Mouse (Mus musculus) heart, embryonic 16.5 days (tissue): ENCODE results near the gene Mylk. TPM values are rescaled to one million over a fixed set of nuclear protein-coding genes. Genes with fewer than 3 reads are reported as not detected.
A peak's percentile ranks its signal among the peaks of the same experiment; 100 is the strongest.

Experiments
- ATAC-seq: fragments of 200-750 bp; cut with Nextera tagmentation; replicated peaks from 2 replicates; pipeline ENCODE4 v1.8.0; 2017; ENCODE audit warnings: moderate number of reproducible peaks; ENCODE audit not compliant: insufficient read depth, low FRiP score; ENCODE audit errors: extremely low read depth
- H3K27ac ChIP-seq: fragments of 300-500 bp; sonication (generic); 2 replicates; pipeline ENCODE4 v1.5.1; 2014; ENCODE audit warnings: mild to moderate bottlenecking, low read length, control low read depth, moderate library complexity
- H3K27me3 ChIP-seq: fragments of 300-500 bp; sonication (generic); 2 replicates; pipeline ENCODE4 v1.6.1; 2014; ENCODE audit warnings: low read length, mixed read lengths; ENCODE audit not compliant: control insufficient read depth, insufficient read depth
- H3K36me3 ChIP-seq: fragments of 300-500 bp; sonication (generic); 2 replicates; pipeline ENCODE4 v1.6.1; 2014; ENCODE audit not compliant: control insufficient read depth, insufficient read depth
- H3K4me1 ChIP-seq: fragments of 300-500 bp; sonication (generic); 2 replicates; pipeline ENCODE4 v1.6.1; 2014; ENCODE audit warnings: low read length, mixed read lengths; ENCODE audit not compliant: control insufficient read depth, insufficient read depth
- H3K4me2 ChIP-seq: fragments of 300-500 bp; sonication (generic); 2 replicates; pipeline ENCODE4 v1.6.1; 2014; ENCODE audit warnings: low read depth, mild to moderate bottlenecking, control low read depth, low read length
- H3K4me3 ChIP-seq: fragments of 300-500 bp; sonication (generic); 2 replicates; pipeline ENCODE4 v1.5.1; 2014; ENCODE audit warnings: mild to moderate bottlenecking, control low read depth, low read length
- H3K9ac ChIP-seq: fragments of 300-500 bp; sonication (generic); 2 replicates; pipeline ENCODE4 v1.6.1; 2014; ENCODE audit warnings: low read length, control low read depth
- H3K9me3 ChIP-seq: fragments of 300-500 bp; sonication (generic); replicated peaks from 2 replicates; pipeline ENCODE4 v1.6.1; 2016; ENCODE audit warnings: low read length; ENCODE audit not compliant: control insufficient read depth
- WGBS: fragments of 180-500 bp; shearing (Covaris S2); extraction: QIAGEN DNeasy Blood & Tissue Kit; methylation state at CpG from one replicate; pipeline ENCODE4 v1.1.7; 2014; 5-methylcytosine and 5-hydroxymethylcytosine counted together
- polyA plus RNA-seq: library from polyadenylated mRNA; unstranded; fragments of >200 nt; fragmentation: Nextera tagmentation; extraction: Ambion mirVana; gene quantifications from 2 replicates; pipeline ENCODE4 v1.2.1, GENCODE M21; 2015

Gene Mylk
- polyA plus RNA-seq, 1 experiment from 2014 or later = 14.2 TPM

- Histone ChIP-seq H3K27ac (no peak overlapping the region), H3K9me3 (no peaks in the 10 kb centered on the region), H3K27me3 (no peaks in the 10 kb centered on the region), H3K4me1 (peaks cover 15% of the 10 kb centered on the region), H3K4me2 (no peak overlapping the region), H3K36me3 (no peaks in the 10 kb centered on the region), H3K9ac (no peak overlapping the region), H3K4me3 (no peak overlapping the region)
- WGBS = 53% methylated on average over 3 of the region's 3 CpGs
- ATAC-seq = no peak
Measured at GRCm38 (mm10) chr16:34941915-34942314, 196.9 kb downstream of the Mylk start.

DNA sequence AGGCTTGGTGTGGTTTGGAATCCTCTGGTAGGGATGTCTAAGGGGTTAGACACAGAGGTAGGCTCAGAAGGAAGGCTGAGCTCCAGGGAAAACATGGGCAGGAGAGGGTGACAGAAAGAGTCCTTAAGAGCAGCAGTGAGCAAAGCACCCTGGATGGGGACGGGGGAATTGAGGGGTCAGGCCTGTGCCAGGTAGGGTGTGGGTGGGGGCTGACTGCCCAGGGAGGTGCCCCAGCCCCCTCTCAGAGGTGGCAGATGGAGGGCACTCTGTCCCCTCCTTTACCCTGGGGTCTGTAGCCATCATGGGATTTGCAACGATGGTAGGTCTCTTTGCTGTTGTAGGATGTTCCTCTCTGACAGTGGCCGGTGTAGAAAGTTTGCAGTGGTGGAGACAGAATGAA, 201.3 kb downstream of the Mylk start:
- Histone ChIP-seq H3K27ac (no peak overlapping the region), H3K9ac (no peak overlapping the region), H3K4me2 (no peak overlapping the region), H3K4me3 (no peak overlapping the region), H3K9me3 (no peaks in the 10 kb centered on the region), H3K36me3 (no peaks in the 10 kb centered on the region), H3K4me1 (0 out of 2 replicates have a peak, but pooled peaks cover 6% of the 10 kb centered on the region), H3K27me3 (no peaks in the 10 kb centered on the region)
- 76% methylated on average over 3 of the region's 3 CpGs for WGBS
- ATAC-seq = no peak

DNA sequence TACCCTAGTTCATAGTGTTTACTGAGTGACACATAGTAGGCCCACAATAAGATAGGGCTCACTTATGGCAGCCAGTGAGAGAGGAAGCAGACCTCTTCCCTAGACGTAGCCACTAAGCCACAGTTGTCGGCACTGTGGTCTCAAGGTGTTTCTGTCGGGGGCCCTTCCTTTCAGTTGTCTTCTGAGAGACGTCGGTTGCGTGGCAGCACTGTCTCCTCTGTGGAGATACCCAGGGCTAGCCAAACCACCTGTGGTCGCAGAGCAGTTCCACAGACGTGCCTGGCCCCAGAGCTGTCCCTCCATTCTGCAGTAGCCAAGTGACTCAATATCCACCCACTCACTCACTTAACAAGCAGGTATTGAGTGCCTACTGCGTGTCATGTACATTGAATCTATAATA, 205.9 kb downstream of the Mylk start:
- peaks cover 16% of the 10 kb centered on the region for H3K4me1 ChIP-seq
- peaks cover 4% of the 10 kb centered on the region; the same call in 1 of the 2 replicates for H3K9me3 ChIP-seq
- no peak overlapping the region for H3K4me3 ChIP-seq
- H3K4me2 ChIP-seq = no peak overlapping the region
- ATAC-seq = no peak
- peaks cover 5% of the 10 kb centered on the region; the same call in 1 of the 2 replicates for H3K36me3 ChIP-seq
- H3K9ac ChIP-seq = no peak overlapping the region
- H3K27ac ChIP-seq = no peak overlapping the region
- no peaks in the 10 kb centered on the region for H3K27me3 ChIP-seq
- 79% methylated on average over 9 of the region's 9 CpGs for WGBS

DNA sequence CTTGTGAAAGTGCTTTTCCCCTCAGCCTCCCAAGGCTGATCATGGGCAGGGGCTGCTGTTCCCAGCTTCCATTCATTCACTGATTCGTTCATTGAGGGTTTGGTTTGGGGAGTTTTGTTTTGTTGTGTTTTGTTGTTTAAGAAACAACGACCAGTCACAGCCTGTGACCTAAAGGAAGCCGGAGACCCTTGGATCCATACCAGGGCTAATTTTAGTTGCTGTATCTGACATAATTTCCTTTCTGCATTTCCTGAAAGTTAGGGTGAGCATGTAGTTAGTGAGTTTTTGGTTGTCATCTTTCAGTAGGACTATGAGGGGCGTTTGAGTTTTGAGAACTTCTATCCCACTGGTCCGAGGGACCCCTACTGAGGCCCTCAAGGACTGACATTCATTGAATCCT, 207.2 kb downstream of the Mylk start:
- H3K27ac ChIP-seq = peak overlapping the region; percentile 74
- 44% methylated on average over 5 of the region's 5 CpGs for WGBS
- H3K4me2 ChIP-seq = no peak overlapping the region
- H3K9ac ChIP-seq = peak overlapping the region; percentile 1; the same call in 1 of the 2 replicates
- peaks cover 5% of the 10 kb centered on the region; the same call in 1 of the 2 replicates for H3K36me3 ChIP-seq
- H3K9me3 ChIP-seq = peaks cover 4% of the 10 kb centered on the region; the same call in 1 of the 2 replicates
- H3K27me3 ChIP-seq = no peaks in the 10 kb centered on the region
- peaks cover 13% of the 10 kb centered on the region for H3K4me1 ChIP-seq
- H3K4me3 ChIP-seq = no peak overlapping the region
- ATAC-seq = no peak

GRCm38 (mm10) chr16:34952798-34953197, 207.8 kb downstream of the Mylk start:
- H3K9ac ChIP-seq = peak overlapping the region; percentile 1; the same call in 1 of the 2 replicates
- no peak for ATAC-seq
- H3K4me2 ChIP-seq = no peak overlapping the region
- WGBS = 63% methylated on average over 3 of the region's 3 CpGs
- H3K9me3 ChIP-seq = peaks cover 4% of the 10 kb centered on the region; the same call in 1 of the 2 replicates
- H3K36me3 ChIP-seq = peaks cover 5% of the 10 kb centered on the region; the same call in 1 of the 2 replicates
- H3K27ac ChIP-seq = peak overlapping the region; percentile 69
- no peaks in the 10 kb centered on the region for H3K27me3 ChIP-seq
- H3K4me1 ChIP-seq = peaks cover 19% of the 10 kb centered on the region
- H3K4me3 ChIP-seq = no peak overlapping the region

- Histone ChIP-seq H3K27me3 (no peaks in the 10 kb centered on the region), H3K27ac (no peak overlapping the region), H3K4me2 (no peak overlapping the region), H3K9ac (no peak overlapping the region), H3K4me3 (no peak overlapping the region), H3K36me3 (peaks cover 5% of the 10 kb centered on the region; the same call in 1 of the 2 replicates), H3K9me3 (peaks cover 4% of the 10 kb centered on the region; the same call in 1 of the 2 replicates), H3K4me1 (peaks cover 26% of the 10 kb centered on the region)
- 85% methylated on average over 10 of the region's 10 CpGs for whole genome bisulfite sequencing
- no peak for ATAC-seq
Measured at GRCm38 (mm10) chr16:34953501-34953900, 208.5 kb downstream of the Mylk start.

GRCm38 (mm10) chr16:34957487-34958230, 212.6 kb downstream of the Mylk start:
- peak overlapping the region; percentile 93 for H3K27ac ChIP-seq
- H3K4me2 ChIP-seq = no peak overlapping the region
- H3K4me3 ChIP-seq = no peak overlapping the region
- 65% methylated on average over 8 of the region's 8 CpGs for WGBS
- no peak for ATAC-seq
- H3K4me1 ChIP-seq = peaks cover 55% of the 10 kb centered on the region
- H3K27me3 ChIP-seq = no peaks in the 10 kb centered on the region
- no peak overlapping the region for H3K9ac ChIP-seq
- peaks cover 5% of the 10 kb centered on the region; the same call in 1 of the 2 replicates for H3K36me3 ChIP-seq
- peaks cover 4% of the 10 kb centered on the region; the same call in 1 of the 2 replicates for H3K9me3 ChIP-seq

GRCm38 (mm10) chr16:34958667-34959066, 213.7 kb downstream of the Mylk start:
- WGBS = 9% methylated on average over 9 of the region's 9 CpGs
- Histone ChIP-seq H3K4me2 (peak overlapping the region; percentile 4; the same call in 1 of the 2 replicates), H3K4me1 (peaks cover 59% of the 10 kb centered on the region), H3K4me3 (no peak overlapping the region), H3K27me3 (no peaks in the 10 kb centered on the region), H3K27ac (peak overlapping the region; percentile 93), H3K9me3 (peaks cover 4% of the 10 kb centered on the region; the same call in 1 of the 2 replicates), H3K36me3 (peaks cover 5% of the 10 kb centered on the region; the same call in 1 of the 2 replicates), H3K9ac (0 out of 2 replicates have a peak overlapping the region, but pooled peaks have one; percentile 2)
- peak; percentile 93 for ATAC-seq

DNA sequence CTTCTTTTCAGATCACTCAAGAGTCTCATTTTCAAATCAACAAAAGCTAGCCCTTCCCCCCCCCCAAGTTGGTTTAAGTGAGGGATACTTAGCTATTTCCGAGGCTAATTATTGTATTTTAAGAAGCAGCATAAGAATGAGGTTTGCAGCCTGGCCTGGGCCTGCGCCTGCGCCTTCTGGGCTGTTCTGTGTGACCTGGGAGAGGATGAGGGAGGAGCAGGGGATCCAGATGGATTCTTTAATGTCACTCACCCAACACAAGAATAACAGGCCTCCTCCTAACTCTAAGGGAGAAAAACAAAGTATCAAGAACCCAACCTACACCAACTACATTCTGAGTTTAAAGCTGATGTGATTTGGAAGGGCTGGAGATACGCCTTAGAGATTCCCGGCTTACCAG, 214.3 kb downstream of the Mylk start:
- WGBS = 61% methylated on average over 5 of the region's 5 CpGs
- Histone ChIP-seq H3K4me2 (no peak overlapping the region), H3K4me1 (peaks cover 59% of the 10 kb centered on the region), H3K27me3 (no peaks in the 10 kb centered on the region), H3K36me3 (peaks cover 5% of the 10 kb centered on the region; the same call in 1 of the 2 replicates), H3K4me3 (no peak overlapping the region), H3K27ac (peak overlapping the region; percentile 93), H3K9ac (peak overlapping the region; percentile 34), H3K9me3 (peaks cover 4% of the 10 kb centered on the region; the same call in 1 of the 2 replicates)
- ATAC-seq = no peak
